Mouse (Mus musculus): ENCODE results near the gene Mcm2. TPM values are rescaled to one million over a fixed set of nuclear protein-coding genes. Genes with fewer than 3 reads are reported as not detected.

Mcm2 gene
- polyA plus RNA-seq, 1 experiment from 2014 or later = 120 TPM

- ATAC-seq (ENCODE audit: low FRiP score, low read depth) = no peak
- no peak overlapping the region for H3K9ac ChIP-seq
- H3K9me3 ChIP-seq = no peaks in the 10 kb centered on the region
- H3K4me2 ChIP-seq (replicated peaks) = no peak overlapping the region
- 63% methylated on average over 13 of the region's 13 CpGs for WGBS
- H3K4me3 ChIP-seq = no peak overlapping the region
- peaks cover 69% of the 10 kb centered on the region for H3K4me1 ChIP-seq
- H3K27ac ChIP-seq = no peak overlapping the region
- H3K36me3 ChIP-seq = no peaks in the 10 kb centered on the region
- H3K27me3 ChIP-seq (replicated peaks) = no peaks in the 10 kb centered on the region
Observed at GRCm38 (mm10) chr6:88936342-88937213, 38.0 kb upstream of the Mcm2 start.

GRCm38 (mm10) chr6:88935735-88936276 lies 37.2 kb upstream of the Mcm2 start:
- Histone ChIP-seq H3K36me3 (no peaks in the 10 kb centered on the region), H3K4me2 (replicated peaks) (no peak overlapping the region), H3K27me3 (replicated peaks) (no peaks in the 10 kb centered on the region), H3K27ac (no peak overlapping the region), H3K9ac (no peak overlapping the region), H3K4me3 (no peak overlapping the region), H3K9me3 (no peaks in the 10 kb centered on the region), H3K4me1 (peaks cover 61% of the 10 kb centered on the region)
- WGBS = 16% methylated on average over 4 of the region's 4 CpGs
- ATAC-seq (ENCODE audit: low FRiP score, low read depth) = no peak

- peaks cover 57% of the 10 kb centered on the region for H3K4me1 ChIP-seq
- H3K4me2 ChIP-seq (replicated peaks) = no peak overlapping the region
- H3K27ac ChIP-seq = no peak overlapping the region
- no peak overlapping the region for H3K4me3 ChIP-seq
- H3K27me3 ChIP-seq (replicated peaks) = no peaks in the 10 kb centered on the region
- ATAC-seq (ENCODE audit: low FRiP score, low read depth) = no peak
- H3K9ac ChIP-seq = no peak overlapping the region
- H3K36me3 ChIP-seq = no peaks in the 10 kb centered on the region
- 29% methylated on average over 4 of the region's 4 CpGs for WGBS
- H3K9me3 ChIP-seq = no peaks in the 10 kb centered on the region
Observed at GRCm38 (mm10) chr6:88934816-88935215, 36.2 kb upstream of the Mcm2 start.

- Histone ChIP-seq H3K9ac (no peak overlapping the region), H3K4me1 (peaks cover 56% of the 10 kb centered on the region), H3K27me3 (replicated peaks) (no peaks in the 10 kb centered on the region), H3K36me3 (no peaks in the 10 kb centered on the region), H3K4me3 (no peak overlapping the region), H3K4me2 (replicated peaks) (no peak overlapping the region), H3K9me3 (no peaks in the 10 kb centered on the region), H3K27ac (no peak overlapping the region)
- no peak for ATAC-seq (ENCODE audit: low FRiP score, low read depth)
- WGBS = 63% methylated on average over 4 of the region's 4 CpGs
Observed at GRCm38 (mm10) chr6:88934132-88934531, 35.6 kb upstream of the Mcm2 start.

- no peak overlapping the region for H3K4me3 ChIP-seq
- no peaks in the 10 kb centered on the region for H3K36me3 ChIP-seq
- H3K9ac ChIP-seq = no peak overlapping the region
- 86% methylated on average over 2 of the region's 2 CpGs for WGBS
- no peaks in the 10 kb centered on the region for H3K9me3 ChIP-seq
- ATAC-seq (ENCODE audit: low FRiP score, low read depth) = no peak
- H3K27me3 ChIP-seq (replicated peaks) = no peaks in the 10 kb centered on the region
- H3K27ac ChIP-seq = no peak overlapping the region
- no peak overlapping the region for H3K4me2 ChIP-seq (replicated peaks)
- peaks cover 47% of the 10 kb centered on the region for H3K4me1 ChIP-seq
Observed at GRCm38 (mm10) chr6:88931449-88931848, 32.9 kb upstream of the Mcm2 start.

- Histone ChIP-seq H3K4me1 (peaks cover 54% of the 10 kb centered on the region), H3K27ac (peak overlapping the region; percentile 17; the same call in 1 of the 2 replicates), H3K9ac (no peak overlapping the region), H3K4me2 (replicated peaks) (no peak overlapping the region), H3K36me3 (no peaks in the 10 kb centered on the region), H3K27me3 (replicated peaks) (no peaks in the 10 kb centered on the region), H3K4me3 (no peak overlapping the region), H3K9me3 (no peaks in the 10 kb centered on the region)
- ATAC-seq (ENCODE audit: low FRiP score, low read depth) = no peak
- 23% methylated on average over 7 of the region's 7 CpGs for WGBS
Observed at GRCm38 (mm10) chr6:88930049-88930448, 31.5 kb upstream of the Mcm2 start.

- H3K27ac ChIP-seq = peak overlapping the region; percentile 17; the same call in 1 of the 2 replicates
- peak; percentile 5; the same call in 1 of the 2 replicates for ATAC-seq (ENCODE audit: low FRiP score, low read depth)
Observed at GRCm38 (mm10) chr6:88929451-88929850, 30.9 kb upstream of the Mcm2 start.

GRCm38 (mm10) chr6:88928576-88928975 lies 30.0 kb upstream of the Mcm2 start:
- WGBS = 82% methylated on average over 5 of the region's 5 CpGs
- H3K4me1 ChIP-seq = peaks cover 54% of the 10 kb centered on the region
- H3K9me3 ChIP-seq = no peaks in the 10 kb centered on the region
- H3K27me3 ChIP-seq (replicated peaks) = no peaks in the 10 kb centered on the region
- H3K27ac ChIP-seq = peak overlapping the region; percentile 8; the same call in 1 of the 2 replicates
- no peak overlapping the region for H3K4me2 ChIP-seq (replicated peaks)
- H3K9ac ChIP-seq = no peak overlapping the region
- ATAC-seq (ENCODE audit: low FRiP score, low read depth) = no peak
- H3K36me3 ChIP-seq = no peaks in the 10 kb centered on the region
- H3K4me3 ChIP-seq = no peak overlapping the region

More at GRCm38 (mm10) chr6:88929451-88929850, 30.9 kb upstream of the Mcm2 start:
- no peak overlapping the region for H3K4me2 ChIP-seq (replicated peaks)
- no peak overlapping the region for H3K4me3 ChIP-seq
- H3K36me3 ChIP-seq = no peaks in the 10 kb centered on the region
- H3K9ac ChIP-seq = no peak overlapping the region
- peaks cover 54% of the 10 kb centered on the region for H3K4me1 ChIP-seq
- no peaks in the 10 kb centered on the region for H3K9me3 ChIP-seq
- H3K27me3 ChIP-seq (replicated peaks) = no peaks in the 10 kb centered on the region
- 21% methylated on average over 6 of the region's 6 CpGs for WGBS

- 91% methylated on average over 1 of the region's 1 CpGs for WGBS
- H3K36me3 ChIP-seq = no peaks in the 10 kb centered on the region
- H3K27ac ChIP-seq = no peak overlapping the region
- no peaks in the 10 kb centered on the region for H3K27me3 ChIP-seq (replicated peaks)
- H3K9ac ChIP-seq = no peak overlapping the region
- H3K4me3 ChIP-seq = no peak overlapping the region
- no peaks in the 10 kb centered on the region for H3K9me3 ChIP-seq
- H3K4me1 ChIP-seq = peaks cover 54% of the 10 kb centered on the region
- no peak for ATAC-seq (ENCODE audit: low FRiP score, low read depth)
- no peak overlapping the region for H3K4me2 ChIP-seq (replicated peaks)
Observed at GRCm38 (mm10) chr6:88928026-88928425, 29.4 kb upstream of the Mcm2 start.

GRCm38 (mm10) chr6:88927595-88927994 lies 29.0 kb upstream of the Mcm2 start:
- no peak overlapping the region for H3K4me3 ChIP-seq
- no peak overlapping the region for H3K9ac ChIP-seq
- no peaks in the 10 kb centered on the region for H3K9me3 ChIP-seq
- H3K27ac ChIP-seq = no peak overlapping the region
- H3K4me2 ChIP-seq (replicated peaks) = no peak overlapping the region
- 9% methylated on average over 2 of the region's 2 CpGs for WGBS
- no peaks in the 10 kb centered on the region for H3K36me3 ChIP-seq
- ATAC-seq (ENCODE audit: low FRiP score, low read depth) = 0 out of 2 replicates have a peak, but pooled peaks have one; percentile 10
- H3K4me1 ChIP-seq = peaks cover 54% of the 10 kb centered on the region
- H3K27me3 ChIP-seq (replicated peaks) = no peaks in the 10 kb centered on the region

GRCm38 (mm10) chr6:88926870-88927269 lies 28.3 kb upstream of the Mcm2 start:
- H3K4me2 ChIP-seq (replicated peaks) = no peak overlapping the region
- ATAC-seq (ENCODE audit: low FRiP score, low read depth) = no peak
- no peak overlapping the region for H3K9ac ChIP-seq
- H3K36me3 ChIP-seq = no peaks in the 10 kb centered on the region
- 0 out of 2 replicates have a peak overlapping the region, but pooled peaks have one; percentile 13 for H3K27ac ChIP-seq
- no peaks in the 10 kb centered on the region for H3K9me3 ChIP-seq
- no peaks in the 10 kb centered on the region for H3K27me3 ChIP-seq (replicated peaks)
- H3K4me1 ChIP-seq = peaks cover 54% of the 10 kb centered on the region
- no peak overlapping the region for H3K4me3 ChIP-seq
- WGBS = 27% methylated on average over 3 of the region's 3 CpGs

GRCm38 (mm10) chr6:88925640-88926205 lies 27.1 kb upstream of the Mcm2 start:
- ATAC-seq (ENCODE audit: low FRiP score, low read depth) = peak; percentile 72
- Histone ChIP-seq H3K4me1 (peaks cover 54% of the 10 kb centered on the region), H3K4me2 (replicated peaks) (0 out of 2 replicates have a peak overlapping the region, but pooled peaks have one; percentile 10), H3K9me3 (no peaks in the 10 kb centered on the region), H3K9ac (no peak overlapping the region), H3K27ac (peak overlapping the region; percentile 79), H3K4me3 (no peak overlapping the region), H3K36me3 (no peaks in the 10 kb centered on the region), H3K27me3 (replicated peaks) (no peaks in the 10 kb centered on the region)
- WGBS = 1% methylated on average over 4 of the region's 4 CpGs

All from neural tube, embryonic 12.5 days (tissue).